Mouse (Mus musculus): ENCODE measurements around the gene Psmd13.

Psmd13 gene

GRCm38 (mm10) chr7:140946980-140947379, 65.2 kb downstream of the Psmd13 start:
- no peak for DNase-seq

- no peak for DNase-seq
Observed at GRCm38 (mm10) chr7:140948161-140948560, 66.4 kb downstream of the Psmd13 start.

Data from cerebellum, adult 9-11 months (tissue).